Mouse (Mus musculus) heart, postnatal 25 days (tissue): ENCODE measurements around the gene Zfp799. TPM values are rescaled to one million over a fixed set of nuclear protein-coding genes. Genes with fewer than 3 reads are reported as not detected.

Source experiments
- DNase-seq: peaks from one replicate; pipeline ENCODE4 v3.0.0; 2022; ENCODE audit warnings: low spot score
- intact Hi-C: fragments of 180-260 bp; cut with DNase I; formaldehyde crosslinking; loops from one replicate; pipeline ENCODE4 v1.15.1; 2025
- total RNA-seq, 2 experiments: library from RNA; stranded (reverse); gene quantifications; 2 replicates each; pipeline ENCODE4 v1.2.3; 2021

The Zfp799 gene
- total RNA-seq, 2 experiments from 2014 or later, result 10.4 to 14.2 TPM

GRCm38 (mm10) chr17:32788576-32788975, 41.5 kb downstream of the Zfp799 start:
- DNase-seq, result no peak
- intact Hi-C loops, result loop anchor here (5.0 kb wide), 1 partner anchor 44 kb away; the partner anchor contains the start of gene Zfp799

GRCm38 (mm10) chr17:32788094-32788559, 41.9 kb downstream of the Zfp799 start, which contains the start of gene Zfp871:
TSS of gene Zfp871 (minus strand) at chr17:32788287.
- peak; percentile 81 for DNase-seq
- intact Hi-C loops, result loop anchor here (5.0 kb wide), 1 partner anchor 44 kb away; the partner anchor contains the start of gene Zfp799

- intact Hi-C loops, result loop anchor here (5.0 kb wide), 1 partner anchor 45 kb away; the partner anchor contains the start of gene Zfp799
- no peak for DNase-seq
Observed at GRCm38 (mm10) chr17:32787436-32788093, 42.5 kb downstream of the Zfp799 start.

- intact Hi-C loops, result loop anchor here (5.0 kb wide), 1 partner anchor 45 kb away; the partner anchor contains the start of gene Zfp799
Observed at GRCm38 (mm10) chr17:32786944-32787343, 43.1 kb downstream of the Zfp799 start.

GRCm38 (mm10) chr17:32785656-32786055, 44.4 kb downstream of the Zfp799 start:
- no peak for DNase-seq
- intact Hi-C loops, result loop anchor here (5.0 kb wide), 1 partner anchor 47 kb away; the partner anchor contains the start of gene Zfp799

More at GRCm38 (mm10) chr17:32786944-32787343, 43.1 kb downstream of the Zfp799 start:
- DNase-seq, result no peak

- intact Hi-C loops, result no loop called here
- DNase-seq, result no peak
Observed at GRCm38 (mm10) chr17:32777564-32777963, 52.5 kb downstream of the Zfp799 start.

GRCm38 (mm10) chr17:32771213-32771612, 58.8 kb downstream of the Zfp799 start:
- DNase-seq, result no peak
- intact Hi-C loops, result loop anchor here (5.0 kb wide), 1 partner anchor 181 kb away; no protein-coding TSS in a partner anchor

- no peak for DNase-seq
- intact Hi-C loops, result no loop called here
Observed at GRCm38 (mm10) chr17:32766422-32766821, 63.6 kb downstream of the Zfp799 start.

Other genes with a start within 250 kb of the Zfp799 start
- not detected for gene Cyp4f37, start 209.0 kb downstream of the Zfp799 start, total RNA-seq
- gene Cyp4f40, start 171.4 kb downstream of the Zfp799 start, total RNA-seq, result not detected
- gene Cyp4f15, start 144.6 kb downstream of the Zfp799 start, total RNA-seq, result not detected
- 10 to 100 TPM; 25.7 to 31.9 TPM for gene Zfp871, start 42.0 kb downstream of the Zfp799 start, total RNA-seq
- under 1 TPM in 1 of 2 experiments, not detected in 1; 0.26 TPM for gene Zfp811, start 20.3 kb downstream of the Zfp799 start, total RNA-seq
- gene Zfp870, start 61.4 kb upstream of the Zfp799 start, total RNA-seq, result 10 to 100 TPM in 1 of 2 experiments, 1 to 10 TPM in 1; 9.3 to 10.4 TPM
- gene Cyp4f14, start 87.1 kb upstream of the Zfp799 start, total RNA-seq, result not detected
- gene Cyp4f13, start 117.1 kb upstream of the Zfp799 start, total RNA-seq, result 10 to 100 TPM; 10.9 to 12.3 TPM
- 1 to 10 TPM; 2.4 to 3.0 TPM for gene Zfp472, start 135.6 kb upstream of the Zfp799 start, total RNA-seq
- 1 to 10 TPM; 6.4 to 7.6 TPM for gene Zfp952, start 162.9 kb upstream of the Zfp799 start, total RNA-seq
- 1 to 10 TPM; 4.8 to 4.9 TPM for gene Zfp763, start 203.1 kb upstream of the Zfp799 start, total RNA-seq
- gene 4921501E09Rik, start 237.8 kb upstream of the Zfp799 start, total RNA-seq, result not detected